Comparison of ENCODE assay signal across 8 mouse cellular contexts in genomic region chr4:42999451-43000140, GRCm38 (mm10). TPM values are rescaled to one million over a fixed set of nuclear protein-coding genes. Genes with fewer than 3 reads are reported as not detected.
DNase-seq lines count a peak whose midpoint lies in the region; ATAC-seq and TF ChIP-seq lines count a peak whose summit lies in the region.

No protein-coding gene starts in this region.

- peak; percentile 4; the same call in 1 of the 2 replicates for TF ChIP-seq CTCF in left cerebral cortex, adult 2 months (IDR thresholded peaks at IDR 0.05)

- peak; percentile 70 for ATAC-seq in hindbrain, embryonic 16.5 days
- peak; percentile 54 for ATAC-seq in megakaryocyte, adult 5-6 weeks (ENCODE audit: poor library complexity, severe bottlenecking)

- WGBS in hindbrain, embryonic 16.5 days, result under 1% methylated on average over 44 of the region's 51 CpGs

- peak overlapping the region; percentile 86 for H3K4me3 ChIP-seq in hindbrain, embryonic 16.5 days (ENCODE audit: low read length)
- H3K4me3 ChIP-seq in left cerebral cortex, adult 2 months, result peak overlapping the region; percentile 81

- H3K4me1 ChIP-seq in hindbrain, embryonic 16.5 days (ENCODE audit: control insufficient read depth, insufficient read depth, low read depth, low read length), result peaks cover 20% of the 10 kb centered on the region

- peaks cover 5% of the 10 kb centered on the region for H3K36me3 ChIP-seq in hindbrain, embryonic 16.5 days (ENCODE audit: control insufficient read depth, insufficient read depth, low read length)

- peak; percentile 91 for DNase-seq in ZHBTc4 (ENCODE audit: low read depth, low spot score)
- DNase-seq in cerebellum, postnatal 4 days (ENCODE audit: low spot score in 2 of 2), result peak; percentile 37 to 72
- DNase-seq in gastrocnemius, adult 18-20 months (ENCODE audit: low spot score), result peak; percentile 75
- DNase-seq in left cerebral cortex, adult 2 months (ENCODE audit: extremely low spot score in 1 of 2, low spot score in 2 of 2), result peak; percentile 61 to 66
- DNase-seq in right cerebral cortex, adult 18-20 months, result peak; percentile 63
- peak; percentile 77 for DNase-seq in urinary bladder, postnatal 14 days (ENCODE audit: low spot score)

- intact Hi-C loops in left cerebral cortex, adult 2 months (cut with DNase I), result no loop called here

- H3K4me2 ChIP-seq in hindbrain, embryonic 16.5 days (ENCODE audit: low read length), result peak overlapping the region; percentile 82

- no peaks in the 10 kb centered on the region for H3K9me3 ChIP-seq in hindbrain, embryonic 16.5 days (ENCODE audit: control insufficient read depth, low read length)

- H3K9ac ChIP-seq in hindbrain, embryonic 16.5 days (ENCODE audit: low read depth, low read length), result peak overlapping the region; percentile 94

- peak overlapping the region; percentile 98 for H3K27ac ChIP-seq in hindbrain, embryonic 16.5 days (ENCODE audit: low read depth, low read length)
- peak overlapping the region; percentile 97 for H3K27ac ChIP-seq in left cerebral cortex, adult 2 months

- no peaks in the 10 kb centered on the region for H3K27me3 ChIP-seq in hindbrain, embryonic 16.5 days (replicated peaks; ENCODE audit: control insufficient read depth, insufficient read depth, low read length)

RNA-seq across cellular contexts. Expression of gene Vcp, which starts 0.7 kb away (rescaled TPM):
- 100 to 1,000 TPM; 248 to 282 TPM for total RNA-seq in gastrocnemius, adult 18-20 months (2021)
- 478 and 502 TPM in 2 replicates for polyA plus RNA-seq in hindbrain, embryonic 16.5 days (2015; fragmentation: Nextera tagmentation; extraction: Ambion mirVana)
- 100 to 1,000 TPM; 179 to 186 TPM for total RNA-seq in left cerebral cortex, adult 2 months (2021)
- total RNA-seq in megakaryocyte, adult 5-6 weeks (2015), result 81.5 and 86.4 TPM in 2 replicates
- total RNA-seq in megakaryocyte, adult 5-6 weeks (2017), result 154 and 165 TPM in 2 replicates

RNA-seq across cellular contexts. Expression of gene Fancg, which starts 10.7 kb away (rescaled TPM):
- 1 to 10 TPM; 1.4 to 1.8 TPM for total RNA-seq in gastrocnemius, adult 18-20 months (2021)
- 22.7 and 25.8 TPM in 2 replicates for polyA plus RNA-seq in hindbrain, embryonic 16.5 days (2015; fragmentation: Nextera tagmentation; extraction: Ambion mirVana)
- 10 to 100 TPM; 15.1 to 17.4 TPM for total RNA-seq in left cerebral cortex, adult 2 months (2021)
- total RNA-seq in megakaryocyte, adult 5-6 weeks (2015), result 11.3 and 12.5 TPM in 2 replicates
- 13.0 and 14.3 TPM in 2 replicates for total RNA-seq in megakaryocyte, adult 5-6 weeks (2017)

RNA-seq across cellular contexts. Expression of gene Pigo, which starts 26.0 kb away (rescaled TPM):
- total RNA-seq in gastrocnemius, adult 18-20 months (2021), result 1 to 10 TPM; 6.2 to 7.7 TPM
- polyA plus RNA-seq in hindbrain, embryonic 16.5 days (2015; fragmentation: Nextera tagmentation; extraction: Ambion mirVana), result 28.5 and 30.8 TPM in 2 replicates
- 10 to 100 TPM; 30.9 to 31.1 TPM for total RNA-seq in left cerebral cortex, adult 2 months (2021)
- total RNA-seq in megakaryocyte, adult 5-6 weeks (2015), result 7.9 and 9.7 TPM in 2 replicates
- total RNA-seq in megakaryocyte, adult 5-6 weeks (2017), result 5.6 and 11.1 TPM in 2 replicates

RNA-seq across cellular contexts. Expression of gene 1700022I11Rik, which starts 30.2 kb away (rescaled TPM):
- not detected for total RNA-seq in gastrocnemius, adult 18-20 months (2021)
- 0.44 and 1.3 TPM in 2 replicates for polyA plus RNA-seq in hindbrain, embryonic 16.5 days (2015; fragmentation: Nextera tagmentation; extraction: Ambion mirVana)
- not detected for total RNA-seq in left cerebral cortex, adult 2 months (2021)
- total RNA-seq in megakaryocyte, adult 5-6 weeks (2015), result not detected in 2 replicates
- not detected in 2 replicates for total RNA-seq in megakaryocyte, adult 5-6 weeks (2017)

RNA-seq across cellular contexts. Expression of gene Stoml2, which starts 31.9 kb away (rescaled TPM):
- 100 to 1,000 TPM in 1 of 2 experiments, 10 to 100 TPM in 1; 88.9 to 105 TPM for total RNA-seq in gastrocnemius, adult 18-20 months (2021)
- 234 and 261 TPM in 2 replicates for polyA plus RNA-seq in hindbrain, embryonic 16.5 days (2015; fragmentation: Nextera tagmentation; extraction: Ambion mirVana)
- total RNA-seq in left cerebral cortex, adult 2 months (2021), result 100 to 1,000 TPM in 1 of 2 experiments, 10 to 100 TPM in 1; 97.4 to 104 TPM
- total RNA-seq in megakaryocyte, adult 5-6 weeks (2015), result 70.8 and 77.7 TPM in 2 replicates
- 62.3 and 79.3 TPM in 2 replicates for total RNA-seq in megakaryocyte, adult 5-6 weeks (2017)

Comparison
In these comparisons a context has a peak if more than half of its experiments do, and no peak if none do; other contexts are left out.
1. Peak in every context shown above with its lines: DNase-seq, ATAC-seq, H3K4me3 ChIP-seq and H3K27ac ChIP-seq.
2. RNA of gene Fancg, which starts 10.7 kb away (total RNA-seq): 15.1 to 17.4 TPM in left cerebral cortex, adult 2 months and 11.3 to 14.3 TPM in megakaryocyte, adult 5-6 weeks; 1.4 to 1.8 TPM in gastrocnemius, adult 18-20 months; every median in the first group is over 4 times any median in the second.